Mouse (Mus musculus) thymus, adult 2 months (tissue): ENCODE results near the gene Parvg. TPM values are rescaled to one million over a fixed set of nuclear protein-coding genes. Genes with fewer than 3 reads are reported as not detected.
A peak's percentile ranks its signal among the peaks of the same experiment; 100 is the strongest.

Experiments used
- DNase-seq: peaks from one replicate; pipeline ENCODE4 v3.0.0; 2021
- H3K27ac ChIP-seq: fragments of 200-500 bp; 2 replicates; pipeline ENCODE4 v1.5.1; 2012; ENCODE audit warnings: low read length, control low read depth; ENCODE audit not compliant: control insufficient read depth, insufficient read depth
- H3K27me3 ChIP-seq: fragments of 200-500 bp; 2 replicates; pipeline ENCODE4 v1.6.1; 2012; ENCODE audit warnings: mild to moderate bottlenecking, low read length, moderate library complexity, mixed read lengths; ENCODE audit not compliant: control insufficient read depth, insufficient read depth
- H3K36me3 ChIP-seq: fragments of 200-500 bp; 2 replicates; pipeline ENCODE4 v1.6.1; 2012; ENCODE audit warnings: mild to moderate bottlenecking, low read length, moderate library complexity; ENCODE audit not compliant: control insufficient read depth, insufficient read depth
- H3K4me1 ChIP-seq: fragments of 200-500 bp; replicated peaks from 2 replicates; pipeline ENCODE4 v1.6.1; 2012; ENCODE audit warnings: low read length; ENCODE audit not compliant: control insufficient read depth, insufficient read depth
- H3K4me3 ChIP-seq: fragments of 200-500 bp; 2 replicates; pipeline ENCODE4 v1.5.1; 2012; ENCODE audit warnings: mild to moderate bottlenecking, low read length, control low read depth, moderate library complexity; ENCODE audit not compliant: control insufficient read depth, insufficient read depth
- CTCF ChIP-seq: fragments of 200-500 bp; IDR thresholded peaks from 2 replicates; pipeline ENCODE4 v1.5.1; 2012; ENCODE audit warnings: mild to moderate bottlenecking, control low read depth, low read length, moderate library complexity, borderline replicate concordance; ENCODE audit not compliant: control insufficient read depth, poor library complexity, insufficient read depth; ENCODE audit errors: extremely low read depth
- POLR2A ChIP-seq: fragments of 200-500 bp; IDR thresholded peaks from 2 replicates; pipeline ENCODE4 v1.6.1; 2012; ENCODE audit warnings: mild to moderate bottlenecking, low read length, control low read depth, moderate library complexity; ENCODE audit not compliant: control insufficient read depth, poor library complexity, insufficient read depth; ENCODE audit errors: extremely low read depth
- WGBS: fragments of 180-500 bp; shearing (Covaris S2); methylation state at CpG from one replicate; pipeline ENCODE4 v1.1.7; 2018; 5-methylcytosine and 5-hydroxymethylcytosine counted together
- polyA plus RNA-seq: library from polyadenylated mRNA; depleted of rRNA; stranded (reverse); fragments of >200 nt; gene quantifications from 2 replicates; pipeline ENCODE4 v1.2.3, GENCODE M21; 2012

The Parvg gene
- polyA plus RNA-seq, 1 experiment, result 185 TPM

DNA sequence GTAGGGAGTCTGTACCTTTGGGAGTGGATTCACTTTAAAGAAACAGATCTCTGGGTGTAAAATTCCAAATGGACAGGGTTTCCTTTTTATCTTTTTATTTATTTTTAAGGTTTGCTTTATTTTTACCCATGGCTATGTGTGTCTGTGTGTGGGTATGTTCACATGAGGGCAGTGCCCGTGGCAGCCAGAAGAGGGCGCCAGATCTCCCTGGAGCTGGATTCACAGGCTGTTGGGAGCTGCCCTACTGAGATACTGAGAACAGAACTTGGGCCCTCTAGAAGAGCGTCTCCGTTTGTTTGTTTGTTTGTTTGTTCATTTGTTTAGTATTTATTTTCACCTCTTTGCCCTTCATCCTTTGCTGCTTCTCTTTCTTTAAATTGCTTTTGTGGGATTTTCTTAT is 24.9 kb downstream of the Parvg start:
- whole genome bisulfite sequencing, result over 99% methylated on average over 4 of the region's 4 CpGs
- peaks cover 8% of the 10 kb centered on the region for H3K36me3 ChIP-seq
- DNase-seq, result no peak
- no peak for TF ChIP-seq POLR2A
- no peak for TF ChIP-seq CTCF
- H3K4me1 ChIP-seq, result peaks cover 10% of the 10 kb centered on the region
- H3K4me3 ChIP-seq, result no peak overlapping the region
- H3K27ac ChIP-seq, result no peak overlapping the region
- no peaks in the 10 kb centered on the region for H3K27me3 ChIP-seq

DNA sequence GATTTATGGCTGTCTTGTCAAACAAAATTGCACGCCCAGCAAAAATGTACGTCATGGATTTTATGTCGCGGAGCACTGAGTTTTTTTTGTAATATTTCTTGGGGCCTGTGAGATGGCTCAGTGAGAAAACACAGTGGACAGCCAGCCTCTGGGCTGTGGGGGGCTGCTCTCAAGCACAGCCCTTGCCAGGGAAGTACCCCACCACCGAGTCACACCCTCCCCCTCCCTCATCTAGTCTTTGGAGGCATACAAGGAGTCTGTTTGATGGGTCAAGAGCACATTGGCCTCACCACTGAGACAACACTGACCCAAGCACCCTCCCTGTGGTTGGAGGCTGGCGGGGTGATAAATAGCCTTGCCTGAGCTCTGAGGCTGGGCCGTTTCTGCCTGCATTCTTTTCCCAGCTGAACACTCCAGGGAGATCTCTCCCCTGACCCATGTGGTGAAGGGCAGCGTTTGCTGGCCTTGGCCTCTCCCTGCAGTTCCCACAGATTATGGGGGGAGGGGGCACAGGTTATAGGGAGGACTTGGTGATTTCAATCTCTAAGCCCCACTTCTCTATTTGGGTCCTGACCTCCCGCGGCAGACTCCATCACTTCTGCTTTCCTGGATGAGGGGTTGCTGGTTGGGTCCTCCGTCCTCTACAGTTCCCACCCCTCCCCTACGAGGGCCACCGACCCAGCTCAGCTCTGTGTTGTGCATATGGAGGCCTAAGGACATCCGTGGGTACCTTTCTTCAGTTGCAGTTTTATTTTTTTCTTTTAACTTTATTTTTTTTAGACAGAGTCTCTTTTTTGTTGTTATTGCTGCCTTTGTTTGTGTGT is 26.3 kb downstream of the Parvg start:
- no peak overlapping the region for H3K4me3 ChIP-seq
- H3K27me3 ChIP-seq, result no peaks in the 10 kb centered on the region
- H3K27ac ChIP-seq, result no peak overlapping the region
- TF ChIP-seq CTCF (no peak), POLR2A (no peak)
- WGBS, result 57% methylated on average over 14 of the region's 14 CpGs
- no peak for DNase-seq
- peaks cover 20% of the 10 kb centered on the region for H3K4me1 ChIP-seq
- peaks cover 7% of the 10 kb centered on the region; the same call in 1 of the 2 replicates for H3K36me3 ChIP-seq

DNA sequence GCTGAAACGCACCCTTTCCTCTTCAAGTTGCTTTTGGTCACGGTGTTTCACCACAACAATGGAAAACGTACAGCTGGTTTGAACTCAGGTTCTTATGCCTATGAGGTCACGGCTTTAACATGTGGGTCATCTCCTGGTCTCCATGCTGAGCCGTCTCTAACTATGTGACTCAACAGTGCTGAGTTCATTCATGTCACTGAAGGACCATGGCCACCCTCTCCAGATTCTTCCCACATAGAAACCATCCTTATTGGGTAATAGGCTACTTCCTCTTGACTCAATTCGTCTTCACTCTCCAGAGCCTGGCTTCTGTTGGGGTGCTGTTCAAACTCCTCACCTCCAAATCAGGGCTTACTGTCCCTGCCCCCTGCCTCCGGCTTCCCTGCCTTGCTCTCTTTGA is 27.5 kb downstream of the Parvg start:
- peaks cover 5% of the 10 kb centered on the region; the same call in 1 of the 2 replicates for H3K36me3 ChIP-seq
- H3K27ac ChIP-seq, result no peak overlapping the region
- DNase-seq, result no peak
- TF ChIP-seq CTCF, result no peak
- TF ChIP-seq POLR2A, result no peak
- 38% methylated on average over 7 of the region's 7 CpGs for WGBS
- peaks cover 29% of the 10 kb centered on the region for H3K4me1 ChIP-seq
- no peaks in the 10 kb centered on the region for H3K27me3 ChIP-seq
- no peak overlapping the region for H3K4me3 ChIP-seq

DNA sequence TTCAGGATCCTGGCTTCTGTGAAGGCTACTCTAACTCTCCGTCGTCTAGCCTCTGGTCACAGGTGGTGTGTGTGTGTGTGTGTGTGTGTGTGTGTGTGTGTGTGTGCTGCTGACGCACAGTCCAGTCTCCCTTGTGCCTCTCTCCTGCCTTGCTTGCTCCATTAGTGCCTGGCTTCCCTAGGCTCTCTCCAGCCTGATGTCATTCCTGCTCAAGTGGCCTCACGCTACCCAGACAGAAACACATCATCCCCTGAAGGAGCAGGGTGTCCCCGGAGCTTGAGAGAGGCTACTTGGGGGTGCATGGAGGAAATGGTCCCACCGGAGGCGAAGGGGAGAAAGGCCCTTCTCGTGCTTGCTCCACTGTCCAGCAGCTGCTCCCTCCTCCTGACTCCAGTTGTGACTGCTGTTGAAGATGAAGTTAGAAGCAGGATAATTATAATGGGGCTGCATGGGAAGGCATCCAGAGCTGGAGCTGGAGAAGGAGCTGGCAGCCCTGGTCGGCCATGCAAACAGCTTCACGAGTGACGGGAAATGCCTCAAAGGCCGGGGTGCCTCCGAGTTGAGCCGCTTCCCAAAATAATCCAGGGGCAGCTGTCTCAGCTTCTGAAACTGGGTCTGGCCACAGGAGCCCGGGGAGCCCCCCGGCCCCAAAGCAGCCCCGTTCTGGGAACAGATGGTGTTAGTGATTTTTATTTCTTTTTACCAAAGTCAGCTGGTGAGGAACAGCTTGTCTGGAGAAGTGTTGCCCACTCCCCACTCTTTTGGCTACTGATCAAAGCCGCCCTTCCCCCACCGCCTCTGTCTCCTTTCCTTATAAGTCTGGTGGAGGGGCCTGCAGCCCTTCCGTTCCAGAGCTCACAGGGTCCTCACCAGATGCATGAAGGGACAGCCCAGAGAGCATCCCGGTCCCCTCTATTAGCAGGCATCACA is 28.4 kb downstream of the Parvg start:
- Histone ChIP-seq H3K4me1 (peaks cover 30% of the 10 kb centered on the region), H3K4me3 (no peak overlapping the region), H3K36me3 (peaks cover 1% of the 10 kb centered on the region; the same call in 1 of the 2 replicates), H3K27ac (no peak overlapping the region), H3K27me3 (no peaks in the 10 kb centered on the region)
- 95% methylated on average over 21 of the region's 21 CpGs for WGBS
- no peak for TF ChIP-seq POLR2A
- no peak for TF ChIP-seq CTCF
- DNase-seq, result no peak

DNA sequence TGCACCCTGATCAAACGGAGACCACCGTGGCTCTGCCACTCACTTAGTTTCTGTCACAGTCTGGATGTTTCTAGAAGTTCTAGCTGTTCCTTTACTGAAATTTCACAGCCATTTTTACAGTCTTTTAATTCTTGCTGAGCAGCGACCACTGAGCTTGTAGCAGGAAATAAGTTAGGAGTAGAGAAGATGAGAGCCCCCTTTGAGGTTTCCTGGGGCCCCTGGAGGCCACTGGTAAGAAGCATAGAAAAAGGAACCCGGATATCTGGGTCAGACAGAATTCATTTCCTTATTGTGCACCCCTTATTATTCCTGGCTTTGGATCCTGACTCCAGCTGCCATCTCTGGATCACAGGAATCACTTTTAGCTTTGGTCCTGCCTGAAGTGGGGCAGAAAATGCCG is 31.3 kb downstream of the Parvg start:
- Histone ChIP-seq H3K36me3 (no peaks in the 10 kb centered on the region), H3K4me1 (peaks cover 30% of the 10 kb centered on the region), H3K27me3 (no peaks in the 10 kb centered on the region), H3K27ac (peak overlapping the region; percentile 85), H3K4me3 (no peak overlapping the region)
- WGBS, result 4% methylated on average over 5 of the region's 5 CpGs
- DNase-seq, result peak; percentile 31
- no peak for TF ChIP-seq CTCF
- TF ChIP-seq POLR2A, result no peak

DNA sequence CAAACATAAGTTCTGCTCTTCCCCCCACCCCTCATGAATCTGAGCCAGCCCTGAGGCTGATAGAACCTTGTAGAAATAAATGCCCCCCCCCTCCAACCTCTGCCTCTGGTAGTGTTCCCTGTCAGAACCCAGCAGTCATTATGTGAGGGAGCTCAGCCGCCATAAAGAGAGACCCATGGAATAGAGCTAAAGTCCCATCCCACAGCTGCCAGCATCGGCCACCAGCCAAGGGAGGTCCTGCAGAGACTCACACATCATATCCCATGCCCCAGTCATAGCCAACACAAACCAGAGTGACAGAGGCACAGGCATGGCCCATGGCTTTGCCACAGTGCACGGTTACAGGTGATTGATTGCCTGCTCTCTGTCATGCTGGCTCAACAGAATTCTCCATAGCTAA is 40.9 kb downstream of the Parvg start:
- TF ChIP-seq POLR2A, result no peak
- TF ChIP-seq CTCF, result no peak
- no peak overlapping the region for H3K27ac ChIP-seq
- no peaks in the 10 kb centered on the region for H3K4me1 ChIP-seq
- no peak for DNase-seq
- no peaks in the 10 kb centered on the region for H3K27me3 ChIP-seq
- no peak overlapping the region for H3K4me3 ChIP-seq
- WGBS, result 97% methylated on average over 3 of the region's 3 CpGs
- H3K36me3 ChIP-seq, result no peaks in the 10 kb centered on the region
